Mouse (Mus musculus): ENCODE measurements around the gene Il25. TPM values are rescaled to one million over a fixed set of nuclear protein-coding genes. Genes with fewer than 3 reads are reported as not detected.

Il25 gene
- polyA plus RNA-seq (2015; fragmentation: Nextera tagmentation; extraction: Ambion mirVana): not detected in 2 replicates

DNA sequence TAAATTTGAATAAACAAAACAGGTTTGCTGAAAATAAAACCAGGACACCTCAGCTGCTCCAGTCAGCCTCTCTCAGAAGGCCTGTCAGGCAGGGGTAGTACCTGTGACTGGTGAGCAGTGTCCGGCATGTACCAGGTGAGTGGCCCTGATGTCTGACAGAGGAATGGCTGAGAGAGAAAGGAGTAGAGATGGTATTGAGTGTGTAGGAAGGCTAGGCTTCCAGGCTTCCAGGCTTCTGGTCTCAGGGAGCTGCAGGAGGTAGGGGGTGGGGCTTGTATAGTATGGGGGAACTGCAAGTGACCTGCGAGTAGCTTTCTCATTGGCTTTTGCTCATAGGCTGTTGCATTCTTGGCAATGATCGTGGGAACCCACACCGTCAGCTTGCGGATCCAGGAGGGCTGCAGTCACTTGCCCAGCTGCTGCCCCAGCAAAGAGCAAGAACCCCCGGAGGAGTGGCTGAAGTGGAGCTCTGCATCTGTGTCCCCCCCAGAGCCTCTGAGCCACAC, at the start of gene Il25:
Gene Il25, plus strand, starts transcription at position 51 of the 506 bp plus-strand sequence.
- Histone ChIP-seq H3K27ac (ENCODE audit: low read length) (no peak within 1 kb of the TSS), H3K27me3 (ENCODE audit: control insufficient read depth, insufficient read depth, low read length) (no peaks in the 10 kb centered on the region; the same call in 1 of the 2 replicates), H3K36me3 (ENCODE audit: control insufficient read depth, insufficient read depth, low read length) (no peaks in the 10 kb centered on the region), H3K4me3 (replicated peaks; ENCODE audit: low read length) (no peak within 1 kb of the TSS), H3K4me1 (ENCODE audit: control insufficient read depth, insufficient read depth, low read length) (peaks cover 22% of the 10 kb centered on the region), H3K4me2 (ENCODE audit: low read depth, low read length) (no peak within 1 kb of the TSS), H3K9ac (ENCODE audit: low read length) (no peak within 1 kb of the TSS), H3K9me3 (replicated peaks; ENCODE audit: control insufficient read depth, low read length) (no peaks in the 10 kb centered on the region)
- ATAC-seq (ENCODE audit: insufficient read depth, low FRiP score): 0 out of 2 replicates have a peak, but pooled peaks have one; percentile 30
- 34% methylated on average over 6 of the region's 6 CpGs for WGBS

DNA sequence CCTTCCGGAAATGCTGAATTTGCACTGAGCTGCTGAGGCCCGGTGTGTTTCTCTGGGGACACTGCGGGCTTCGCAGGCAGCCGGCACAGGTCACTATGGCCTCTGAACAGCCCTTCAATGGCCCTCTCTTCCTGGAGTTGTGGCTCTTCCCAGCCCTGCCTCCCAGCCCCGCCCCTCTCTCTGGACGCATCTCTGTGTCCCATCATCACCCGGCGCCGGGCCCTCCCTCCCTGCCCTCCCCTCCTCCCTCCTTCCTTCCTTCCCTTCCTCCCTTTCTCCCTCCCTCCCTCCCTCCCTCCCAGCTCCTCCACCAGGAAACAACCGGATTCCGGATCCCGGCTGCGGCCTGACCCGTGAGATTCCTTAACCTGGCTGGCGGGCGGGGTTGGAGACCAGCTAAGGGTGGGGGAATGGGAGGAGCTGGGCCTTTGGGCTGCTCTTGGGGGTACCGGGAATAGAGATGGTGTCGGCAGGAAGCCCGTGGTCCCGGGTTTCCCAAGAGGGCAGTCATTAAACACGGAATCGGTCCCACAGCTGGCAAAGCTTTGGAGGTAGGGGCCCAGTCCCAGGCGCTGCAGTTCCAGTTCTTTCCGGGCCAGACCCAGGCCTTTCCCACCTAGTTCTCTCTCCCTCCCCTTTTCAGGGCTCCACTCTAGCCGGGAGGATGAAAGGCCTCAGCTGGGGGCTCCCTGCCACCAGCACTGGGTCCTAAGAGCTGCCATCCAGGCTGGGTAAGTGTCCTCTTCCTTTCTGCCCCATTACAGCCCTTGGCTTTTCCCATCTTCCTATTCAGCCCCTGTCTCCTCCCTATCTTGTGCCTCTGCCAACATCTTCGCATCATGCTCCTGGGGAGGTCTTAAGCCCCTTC, 49.1 kb upstream of the Il25 start, which contains the start of the genes Bcl2l2 and Gm20521:
Gene Bcl2l2, plus strand, starts transcription at position 224 of the 868 bp plus-strand sequence.
Gene Gm20521, plus strand, starts transcription at position 288 of the 868 bp plus-strand sequence.
- Histone ChIP-seq H3K9me3 (replicated peaks; ENCODE audit: control insufficient read depth, low read length) (no peaks in the 10 kb centered on the region), H3K9ac (ENCODE audit: low read length) (peak within 1 kb of the TSS; percentile 90), H3K27ac (ENCODE audit: low read length) (peak within 1 kb of the TSS; percentile 97), H3K27me3 (ENCODE audit: control insufficient read depth, insufficient read depth, low read length) (no peaks in the 10 kb centered on the region), H3K36me3 (ENCODE audit: control insufficient read depth, insufficient read depth, low read length) (peaks cover 7% of the 10 kb centered on the region; the same call in 1 of the 2 replicates), H3K4me1 (ENCODE audit: control insufficient read depth, insufficient read depth, low read length) (peaks cover 25% of the 10 kb centered on the region), H3K4me2 (ENCODE audit: low read depth, low read length) (peak within 1 kb of the TSS; percentile 74), H3K4me3 (replicated peaks; ENCODE audit: low read length) (peak within 1 kb of the TSS; percentile 70)
- 1% methylated on average over 27 of the region's 27 CpGs for WGBS
- peak; percentile 90 for ATAC-seq (ENCODE audit: insufficient read depth, low FRiP score)

DNA sequence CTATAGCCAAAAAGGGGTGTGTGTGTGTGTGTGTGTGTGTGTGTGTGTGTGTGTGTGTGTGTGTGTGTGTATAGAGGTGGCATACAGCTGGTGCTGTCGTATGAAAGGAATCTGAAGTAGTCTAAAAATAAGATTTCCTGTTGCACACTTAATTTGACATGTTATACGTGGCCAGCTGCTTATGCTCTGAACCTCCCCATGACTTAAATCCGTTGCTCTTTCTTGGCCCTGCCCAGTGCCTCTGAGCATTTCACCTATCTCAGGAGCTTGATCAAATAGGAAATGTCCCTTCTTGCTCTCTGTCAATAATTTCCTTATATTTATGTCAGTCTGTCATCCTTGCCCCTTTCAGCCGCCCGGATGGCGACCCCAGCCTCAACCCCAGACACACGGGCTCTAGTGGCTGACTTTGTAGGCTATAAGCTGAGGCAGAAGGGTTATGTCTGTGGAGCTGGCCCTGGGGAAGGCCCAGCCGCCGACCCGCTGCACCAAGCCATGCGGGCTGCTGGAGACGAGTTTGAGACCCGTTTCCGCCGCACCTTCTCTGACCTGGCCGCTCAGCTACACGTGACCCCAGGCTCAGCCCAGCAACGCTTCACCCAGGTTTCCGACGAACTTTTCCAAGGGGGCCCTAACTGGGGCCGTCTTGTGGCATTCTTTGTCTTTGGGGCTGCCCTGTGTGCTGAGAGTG, 48.3 kb upstream of the Il25 start:
- Histone ChIP-seq H3K9me3 (replicated peaks; ENCODE audit: control insufficient read depth, low read length) (no peaks in the 10 kb centered on the region), H3K4me2 (ENCODE audit: low read depth, low read length) (peak overlapping the region; percentile 74), H3K27ac (ENCODE audit: low read length) (peak overlapping the region; percentile 97), H3K27me3 (ENCODE audit: control insufficient read depth, insufficient read depth, low read length) (no peaks in the 10 kb centered on the region), H3K9ac (ENCODE audit: low read length) (peak overlapping the region; percentile 90), H3K4me3 (replicated peaks; ENCODE audit: low read length) (peak overlapping the region; percentile 70), H3K36me3 (ENCODE audit: control insufficient read depth, insufficient read depth, low read length) (peaks cover 7% of the 10 kb centered on the region; the same call in 1 of the 2 replicates), H3K4me1 (ENCODE audit: control insufficient read depth, insufficient read depth, low read length) (peaks cover 25% of the 10 kb centered on the region)
- WGBS: 18% methylated on average over 21 of the region's 21 CpGs
- ATAC-seq (ENCODE audit: insufficient read depth, low FRiP score): peak; percentile 19; the same call in 1 of the 2 replicates

DNA sequence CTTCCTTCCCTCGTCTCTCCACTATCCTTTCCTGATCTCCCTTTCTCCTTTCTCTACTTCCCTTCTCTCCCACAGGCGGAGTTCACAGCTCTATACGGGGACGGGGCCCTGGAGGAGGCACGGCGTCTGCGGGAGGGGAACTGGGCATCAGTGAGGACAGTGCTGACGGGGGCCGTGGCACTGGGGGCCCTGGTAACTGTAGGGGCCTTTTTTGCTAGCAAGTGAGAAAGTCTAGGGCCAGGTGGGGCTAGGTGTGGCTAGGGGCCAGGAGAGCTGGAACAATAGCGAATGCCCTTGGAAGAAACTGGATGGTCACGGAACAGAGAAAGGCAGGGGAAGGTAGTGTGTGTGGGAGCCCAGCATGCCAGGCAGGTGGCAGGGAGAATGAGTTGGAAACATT, 47.2 kb upstream of the Il25 start:
- Histone ChIP-seq H3K27me3 (ENCODE audit: control insufficient read depth, insufficient read depth, low read length) (no peaks in the 10 kb centered on the region), H3K36me3 (ENCODE audit: control insufficient read depth, insufficient read depth, low read length) (peaks cover 7% of the 10 kb centered on the region; the same call in 1 of the 2 replicates), H3K4me2 (ENCODE audit: low read depth, low read length) (peak overlapping the region; percentile 74; the same call in 1 of the 2 replicates), H3K27ac (ENCODE audit: low read length) (no peak overlapping the region), H3K4me3 (replicated peaks; ENCODE audit: low read length) (no peak overlapping the region; the same call in 1 of the 2 replicates), H3K4me1 (ENCODE audit: control insufficient read depth, insufficient read depth, low read length) (peaks cover 25% of the 10 kb centered on the region), H3K9me3 (replicated peaks; ENCODE audit: control insufficient read depth, low read length) (no peaks in the 10 kb centered on the region), H3K9ac (ENCODE audit: low read length) (peak overlapping the region; percentile 46; the same call in 1 of the 2 replicates)
- WGBS: 74% methylated on average over 11 of the region's 11 CpGs
- no peak for ATAC-seq (ENCODE audit: insufficient read depth, low FRiP score)

DNA sequence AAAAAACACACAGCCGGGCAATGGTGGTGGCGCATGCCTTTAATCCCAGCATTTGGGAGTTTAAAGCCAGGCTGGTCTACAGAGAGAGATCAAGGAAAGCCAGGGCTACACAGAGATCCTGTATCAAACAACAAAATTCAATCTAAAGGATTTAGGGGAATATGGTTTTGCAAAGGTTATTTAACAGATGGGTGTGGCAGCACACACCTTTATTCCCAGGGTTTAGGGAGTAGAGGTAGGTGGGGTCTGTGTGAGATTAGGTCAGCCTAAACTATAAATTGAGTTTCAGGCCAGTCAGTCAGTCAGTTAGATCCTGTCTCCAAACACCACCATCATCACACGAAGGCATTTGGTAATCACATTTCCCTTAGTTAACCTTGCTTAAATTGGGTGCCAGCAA, 40.3 kb upstream of the Il25 start, which contains the start of gene Pabpn1:
Gene Pabpn1, plus strand, starts transcription at position 301 of the 400 bp plus-strand sequence.
- Histone ChIP-seq H3K9ac (ENCODE audit: low read length) (peak within 1 kb of the TSS; percentile 62; the same call in 1 of the 2 replicates), H3K27ac (ENCODE audit: low read length) (peak within 1 kb of the TSS; percentile 81), H3K4me3 (replicated peaks; ENCODE audit: low read length) (peak within 1 kb of the TSS; percentile 53), H3K9me3 (replicated peaks; ENCODE audit: control insufficient read depth, low read length) (no peaks in the 10 kb centered on the region), H3K36me3 (ENCODE audit: control insufficient read depth, insufficient read depth, low read length) (peaks cover 13% of the 10 kb centered on the region), H3K4me1 (ENCODE audit: control insufficient read depth, insufficient read depth, low read length) (peaks cover 13% of the 10 kb centered on the region), H3K27me3 (ENCODE audit: control insufficient read depth, insufficient read depth, low read length) (no peaks in the 10 kb centered on the region), H3K4me2 (ENCODE audit: low read depth, low read length) (peak within 1 kb of the TSS; percentile 53)
- ATAC-seq (ENCODE audit: insufficient read depth, low FRiP score): no peak
- WGBS: 93% methylated on average over 3 of the region's 3 CpGs

DNA sequence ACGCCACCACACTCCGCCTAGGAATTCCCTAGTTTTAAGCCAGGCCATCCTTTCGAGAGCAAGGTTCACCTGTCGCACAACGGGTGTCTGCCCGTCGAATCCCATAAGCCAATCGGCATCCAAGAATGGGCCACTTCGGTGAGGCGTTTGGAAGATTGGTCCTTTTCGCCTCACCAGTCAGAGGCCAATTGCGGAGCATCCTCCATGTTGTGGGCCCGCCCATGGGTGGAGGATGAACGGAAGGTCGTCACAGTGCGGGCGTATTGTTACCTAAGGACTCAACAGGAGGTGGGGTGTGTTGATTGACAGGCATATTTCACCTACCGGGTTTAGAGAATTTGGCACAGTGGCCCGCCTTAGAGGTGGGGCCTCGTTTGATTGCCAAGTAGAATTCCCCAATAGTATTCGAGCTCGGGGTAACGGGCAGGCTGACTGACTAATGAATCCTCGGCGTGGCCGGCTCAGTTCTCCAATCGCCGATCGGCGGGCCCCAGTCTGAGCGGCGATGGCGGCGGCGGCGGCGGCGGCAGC, 38.8 kb upstream of the Il25 start:
- Histone ChIP-seq H3K36me3 (ENCODE audit: control insufficient read depth, insufficient read depth, low read length) (peaks cover 17% of the 10 kb centered on the region), H3K4me3 (replicated peaks; ENCODE audit: low read length) (peak overlapping the region; percentile 89), H3K27ac (ENCODE audit: low read length) (peak overlapping the region; percentile 94), H3K4me2 (ENCODE audit: low read depth, low read length) (peak overlapping the region; percentile 53), H3K9ac (ENCODE audit: low read length) (peak overlapping the region; percentile 100), H3K27me3 (ENCODE audit: control insufficient read depth, insufficient read depth, low read length) (no peaks in the 10 kb centered on the region), H3K9me3 (replicated peaks; ENCODE audit: control insufficient read depth, low read length) (no peaks in the 10 kb centered on the region), H3K4me1 (ENCODE audit: control insufficient read depth, insufficient read depth, low read length) (peaks cover 12% of the 10 kb centered on the region; the same call in 1 of the 2 replicates)
- under 1% methylated on average over 38 of the region's 38 CpGs for whole genome bisulfite sequencing
- ATAC-seq (ENCODE audit: insufficient read depth, low FRiP score): peak; percentile 99

DNA sequence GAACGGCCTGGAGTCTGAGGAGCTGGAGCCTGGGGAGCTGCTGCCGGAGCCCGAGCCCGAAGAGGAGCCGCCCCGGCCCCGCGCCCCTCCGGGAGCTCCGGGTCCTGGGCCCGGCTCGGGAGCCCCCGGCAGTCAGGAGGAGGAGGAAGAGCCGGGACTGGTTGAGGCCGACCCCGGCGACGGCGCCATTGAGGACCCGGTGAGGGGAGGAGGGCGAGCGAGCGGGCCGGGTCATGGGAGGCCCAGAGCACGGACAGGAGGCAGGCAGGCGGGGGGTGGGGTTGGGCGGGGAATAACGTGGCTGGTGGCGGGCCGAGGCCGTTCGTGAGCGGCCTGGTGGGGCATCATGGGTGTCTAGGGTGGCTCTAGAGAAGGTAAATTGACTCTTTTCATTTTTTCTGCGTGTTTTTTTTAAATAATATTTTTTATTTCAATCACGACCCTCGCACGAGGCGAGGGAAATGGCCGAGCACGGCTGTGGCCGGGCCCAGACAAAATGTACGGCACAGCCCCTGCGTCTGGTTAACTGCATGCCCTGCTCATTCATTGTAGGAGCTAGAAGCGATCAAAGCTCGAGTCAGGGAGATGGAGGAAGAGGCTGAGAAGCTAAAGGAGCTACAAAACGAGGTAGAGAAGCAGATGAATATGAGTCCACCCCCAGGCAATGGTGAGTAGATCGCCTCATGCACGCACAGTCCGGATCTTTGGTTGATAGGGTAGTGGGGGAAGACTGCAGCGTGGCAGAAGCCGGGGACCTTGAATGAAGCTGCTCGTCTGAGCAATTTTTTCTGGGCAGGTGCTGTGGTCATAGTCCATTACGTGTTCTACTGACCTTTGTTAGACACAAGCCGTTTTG, 38.0 kb upstream of the Il25 start:
- Histone ChIP-seq H3K27ac (ENCODE audit: low read length) (peak overlapping the region; percentile 94), H3K36me3 (ENCODE audit: control insufficient read depth, insufficient read depth, low read length) (peaks cover 17% of the 10 kb centered on the region), H3K4me3 (replicated peaks; ENCODE audit: low read length) (peak overlapping the region; percentile 89), H3K4me1 (ENCODE audit: control insufficient read depth, insufficient read depth, low read length) (peaks cover 12% of the 10 kb centered on the region; the same call in 1 of the 2 replicates), H3K9ac (ENCODE audit: low read length) (peak overlapping the region; percentile 100), H3K9me3 (replicated peaks; ENCODE audit: control insufficient read depth, low read length) (no peaks in the 10 kb centered on the region), H3K4me2 (ENCODE audit: low read depth, low read length) (peak overlapping the region; percentile 72), H3K27me3 (ENCODE audit: control insufficient read depth, insufficient read depth, low read length) (no peaks in the 10 kb centered on the region)
- peak; percentile 59 for ATAC-seq (ENCODE audit: insufficient read depth, low FRiP score)
- under 1% methylated on average over 54 of the region's 54 CpGs for WGBS

DNA sequence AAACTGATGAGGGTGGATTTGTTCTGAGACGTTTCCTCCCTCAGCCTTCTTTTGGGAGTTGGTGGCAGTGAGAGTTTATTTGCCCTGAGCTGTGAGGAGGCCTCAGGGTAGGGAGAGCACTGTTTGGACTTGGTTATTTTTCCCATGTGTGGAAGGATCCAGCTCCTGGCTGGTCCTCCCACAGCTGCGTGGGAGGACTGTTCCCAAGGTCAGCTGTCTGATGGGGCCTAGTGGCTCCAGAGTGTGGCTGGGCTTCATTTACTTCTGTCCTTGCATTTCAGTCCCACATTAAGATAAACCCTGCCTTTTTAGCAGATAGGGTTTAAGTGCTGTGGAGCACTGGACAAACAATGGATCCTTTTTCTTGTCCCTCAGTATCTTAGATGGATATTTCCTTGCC, 35.0 kb upstream of the Il25 start:
- Histone ChIP-seq H3K9ac (ENCODE audit: low read length) (no peak overlapping the region; the same call in 1 of the 2 replicates), H3K4me1 (ENCODE audit: control insufficient read depth, insufficient read depth, low read length) (peaks cover 12% of the 10 kb centered on the region; the same call in 1 of the 2 replicates), H3K36me3 (ENCODE audit: control insufficient read depth, insufficient read depth, low read length) (peaks cover 17% of the 10 kb centered on the region), H3K4me2 (ENCODE audit: low read depth, low read length) (no peak overlapping the region), H3K27ac (ENCODE audit: low read length) (no peak overlapping the region; the same call in 1 of the 2 replicates), H3K27me3 (ENCODE audit: control insufficient read depth, insufficient read depth, low read length) (no peaks in the 10 kb centered on the region), H3K9me3 (replicated peaks; ENCODE audit: control insufficient read depth, low read length) (no peaks in the 10 kb centered on the region), H3K4me3 (replicated peaks; ENCODE audit: low read length) (no peak overlapping the region)
- ATAC-seq (ENCODE audit: insufficient read depth, low FRiP score): no peak
- WGBS: 47% methylated on average over 2 of the region's 2 CpGs

Data from stomach, embryonic 16.5 days (tissue).